Mouse (Mus musculus) embryonic fibroblast, embryonic 13.5 days (primary cell): Measurements from ENCODE around the gene St8sia6.

ENCODE experiments used
- CTCF ChIP-seq: IDR thresholded peaks from 2 replicates; pipeline ENCODE4 v1.5.1; 2011; ENCODE audit warnings: mild to moderate bottlenecking, control low read depth, low read length, moderate library complexity, borderline replicate concordance; ENCODE audit not compliant: insufficient read depth
- POLR2A ChIP-seq: IDR thresholded peaks from 2 replicates; pipeline ENCODE4 v1.6.1; 2011; ENCODE audit warnings: low read depth, mild to moderate bottlenecking, control low read depth, low read length, moderate library complexity

GRCm38 (mm10) chr2:13808008-13808407 is 14.1 kb upstream of the St8sia6 start:
- no peak for TF ChIP-seq POLR2A
- no peak for TF ChIP-seq CTCF
